Mouse (Mus musculus): ENCODE measurements around the gene Il20ra. TPM values are rescaled to one million over a fixed set of nuclear protein-coding genes. Genes with fewer than 3 reads are reported as not detected.

Gene Il20ra
- polyA plus RNA-seq, 1 experiment from 2014 or later: not detected

DNA sequence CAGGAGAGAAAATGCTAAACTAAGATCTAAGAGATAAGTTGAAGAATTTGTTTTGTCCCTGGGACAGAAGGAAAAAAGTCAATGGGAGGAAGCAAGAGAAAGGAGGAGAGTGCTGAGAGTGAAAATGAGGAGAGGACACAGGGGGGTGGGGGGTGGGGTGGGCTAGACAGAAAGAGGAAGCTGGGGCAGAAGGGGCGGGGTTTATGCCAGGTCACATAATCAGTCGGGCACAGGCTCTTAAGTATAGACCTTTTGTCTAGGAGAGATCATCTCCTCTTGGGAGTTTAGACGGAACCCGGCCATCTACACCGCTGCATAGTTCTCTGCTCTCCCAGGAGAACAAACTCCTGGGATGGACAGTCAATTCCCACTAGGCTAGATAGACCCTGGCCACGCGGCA, 90.6 kb downstream of the Il20ra start:
- 86% methylated on average over 7 of the region's 7 CpGs for WGBS

DNA sequence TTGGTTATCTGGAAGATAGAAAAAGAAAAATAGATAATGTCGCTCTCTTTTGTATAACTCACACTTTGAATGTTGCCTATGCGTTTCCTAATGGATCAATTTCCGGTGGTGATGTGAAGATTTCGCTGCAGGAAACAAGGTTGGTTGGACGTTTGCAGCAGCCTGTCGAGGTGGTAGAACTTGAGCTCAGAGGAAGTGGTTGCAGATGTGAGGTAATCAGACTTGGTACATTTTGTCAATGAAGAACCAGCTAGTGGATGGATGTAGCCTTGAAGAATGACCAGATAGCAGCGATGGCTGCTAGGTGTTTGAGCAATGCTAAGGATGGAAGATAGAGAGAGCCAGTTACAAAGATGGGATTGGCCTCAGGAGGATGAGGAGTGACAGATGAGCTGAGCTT, 92.4 kb downstream of the Il20ra start:
- no peak for ATAC-seq (ENCODE audit: low FRiP score, low TSS enrichment)
- 82% methylated on average over 7 of the region's 7 CpGs for WGBS
- no peaks in the 10 kb centered on the region for H3K36me3 ChIP-seq (ENCODE audit: control insufficient read depth, insufficient read depth, low read length)
- H3K9ac ChIP-seq (ENCODE audit: low read depth, low read length): no peak overlapping the region
- no peak overlapping the region for H3K4me2 ChIP-seq (replicated peaks; ENCODE audit: low read depth, low read length)
- H3K4me1 ChIP-seq (ENCODE audit: control insufficient read depth, insufficient read depth, low read length): no peaks in the 10 kb centered on the region
- H3K9me3 ChIP-seq (ENCODE audit: control insufficient read depth, low read length): no peaks in the 10 kb centered on the region
- no peaks in the 10 kb centered on the region for H3K27me3 ChIP-seq (ENCODE audit: control insufficient read depth, insufficient read depth, low read length)
- H3K4me3 ChIP-seq (ENCODE audit: low read length): no peak overlapping the region
- H3K27ac ChIP-seq (ENCODE audit: low read depth, low read length): no peak overlapping the region

More for the DNA sequence above, 90.6 kb downstream of the Il20ra start:
- Histone ChIP-seq H3K27ac (ENCODE audit: low read depth, low read length) (no peak overlapping the region), H3K9me3 (ENCODE audit: control insufficient read depth, low read length) (no peaks in the 10 kb centered on the region), H3K9ac (ENCODE audit: low read depth, low read length) (no peak overlapping the region), H3K27me3 (ENCODE audit: control insufficient read depth, insufficient read depth, low read length) (no peaks in the 10 kb centered on the region), H3K4me2 (replicated peaks; ENCODE audit: low read depth, low read length) (no peak overlapping the region), H3K36me3 (ENCODE audit: control insufficient read depth, insufficient read depth, low read length) (no peaks in the 10 kb centered on the region), H3K4me1 (ENCODE audit: control insufficient read depth, insufficient read depth, low read length) (no peaks in the 10 kb centered on the region), H3K4me3 (ENCODE audit: low read length) (no peak overlapping the region)
- no peak for ATAC-seq (ENCODE audit: low FRiP score, low TSS enrichment)

Other genes with a start within 250 kb of the Il20ra start
- gene Ifngr1, start 120.6 kb upstream of the Il20ra start, polyA plus RNA-seq (2014; fragmentation: Nextera tagmentation; extraction: Ambion mirVana): 45.6 and 52.7 TPM in 2 replicates
- gene Il22ra2, start 90.6 kb upstream of the Il20ra start, polyA plus RNA-seq (2014; fragmentation: Nextera tagmentation; extraction: Ambion mirVana): not detected in 2 replicates
- 0.08 and 0.40 TPM in 2 replicates for gene Slc35d3, start 138.9 kb downstream of the Il20ra start, polyA plus RNA-seq (2014; fragmentation: Nextera tagmentation; extraction: Ambion mirVana)
- 36.1 and 45.4 TPM in 2 replicates for gene Pex7, start 195.1 kb downstream of the Il20ra start, polyA plus RNA-seq (2014; fragmentation: Nextera tagmentation; extraction: Ambion mirVana)
- gene Map3k5, start 221.9 kb downstream of the Il20ra start, polyA plus RNA-seq (2014; fragmentation: Nextera tagmentation; extraction: Ambion mirVana): 2.2 and 4.0 TPM in 2 replicates